Mouse (Mus musculus) left cerebral cortex, adult 11 months (tissue): ENCODE measurements around the gene Fndc4.

Experiments used
- DNase-seq: peaks from one replicate; pipeline ENCODE4 v3.0.0; 2022; ENCODE audit warnings: low spot score

Fndc4 gene

DNA sequence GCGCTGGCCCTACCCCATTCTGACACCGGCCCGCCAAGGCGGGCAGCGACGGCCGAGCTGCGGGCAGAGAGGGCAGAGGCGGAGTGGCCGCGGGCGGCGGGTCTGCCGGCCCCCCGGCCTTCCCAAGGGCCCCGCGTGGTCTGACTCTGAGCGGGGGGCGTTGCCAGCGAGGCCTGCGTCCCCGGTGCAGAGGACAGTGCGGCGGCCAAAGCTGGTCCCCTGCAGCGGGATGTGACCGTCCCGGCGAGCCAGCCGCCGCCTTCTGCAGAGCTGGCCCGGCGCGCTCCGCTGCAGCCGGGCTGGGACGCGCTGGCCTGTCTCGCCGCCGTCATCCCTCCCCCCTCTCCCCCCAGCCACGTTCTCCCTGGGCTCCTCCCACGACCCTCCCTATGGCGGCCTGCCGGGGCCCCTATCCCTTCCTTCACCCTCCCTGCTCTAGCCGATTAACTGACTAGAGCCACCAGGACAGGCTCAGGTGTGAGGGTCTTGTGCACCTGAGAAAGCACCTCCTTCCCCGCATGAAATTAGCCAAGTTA, at the start of gene Fndc4:
Gene Fndc4 (minus strand): TSS at position 475 of the 536 bp plus-strand sequence.
- DNase-seq = no peak

GRCm38 (mm10) chr5:31328255-31328654, 32.4 kb upstream of the Fndc4 start:
- DNase-seq = peak; percentile 38

- no peak for DNase-seq
Measured at GRCm38 (mm10) chr5:31326850-31327249, 31.0 kb upstream of the Fndc4 start.

- DNase-seq = no peak
Measured at GRCm38 (mm10) chr5:31324085-31324484, 28.2 kb upstream of the Fndc4 start.

DNA sequence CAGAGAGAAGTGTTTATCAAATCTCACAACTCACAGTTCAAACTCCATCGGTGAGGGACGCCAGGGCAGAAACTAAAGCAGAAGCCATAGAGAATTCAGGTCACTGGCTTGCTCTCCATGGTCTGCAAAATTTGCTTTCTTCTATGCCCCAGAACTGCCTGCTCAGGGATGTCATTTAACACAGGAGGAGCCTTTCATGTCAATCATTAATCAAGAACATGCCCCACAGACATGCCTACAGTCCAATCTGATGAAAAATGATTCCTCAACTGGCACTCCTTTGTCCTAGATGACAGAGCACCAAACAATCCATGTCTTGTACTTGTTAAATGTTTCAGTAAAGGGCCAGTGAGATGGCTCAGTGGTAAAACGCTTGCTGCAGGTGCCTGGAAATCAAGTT, 26.9 kb upstream of the Fndc4 start:
- DNase-seq = no peak

- no peak for DNase-seq
Measured at GRCm38 (mm10) chr5:31312806-31313205, 16.9 kb upstream of the Fndc4 start.

DNA sequence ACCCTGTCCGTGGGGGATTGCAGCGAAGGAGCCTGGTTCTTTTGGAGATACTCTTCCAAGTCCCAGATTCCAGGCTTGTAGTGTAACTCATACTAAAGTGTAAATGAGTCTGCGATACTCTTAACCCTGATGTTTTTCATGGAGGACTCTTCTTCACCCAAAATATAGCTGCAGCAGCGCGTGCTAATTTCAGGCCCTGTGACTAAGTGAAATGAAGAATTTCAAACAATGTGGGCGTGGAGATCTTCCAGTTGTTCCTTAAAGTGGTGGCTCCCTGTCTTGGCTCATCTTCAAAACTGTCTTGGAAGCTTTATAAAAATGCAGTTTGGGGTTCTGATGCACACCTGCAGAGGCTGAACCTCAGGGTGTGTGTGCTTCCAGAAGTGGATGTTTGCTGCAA, 7.2 kb upstream of the Fndc4 start:
- no peak for DNase-seq

DNA sequence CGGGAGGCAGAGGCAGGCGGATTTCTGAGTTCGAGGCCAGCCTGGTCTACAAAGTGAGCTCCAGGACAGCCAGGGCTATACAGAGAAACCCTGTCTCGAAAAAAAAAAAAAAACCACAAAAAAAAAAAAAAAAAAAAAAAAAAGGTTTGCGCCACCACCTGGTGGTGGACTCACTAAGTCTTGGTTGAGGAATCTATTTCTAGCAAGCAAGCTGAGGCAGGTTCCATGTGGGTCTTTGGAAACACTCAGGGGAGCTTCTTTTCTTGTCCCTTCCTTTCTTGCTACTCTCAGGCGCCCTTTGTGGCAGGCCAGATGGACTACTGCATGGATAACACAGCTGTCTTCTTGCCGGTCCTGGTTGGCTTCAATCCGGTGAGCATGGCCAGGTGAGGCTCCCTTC, 6.0 kb upstream of the Fndc4 start:
- no peak for DNase-seq

DNA sequence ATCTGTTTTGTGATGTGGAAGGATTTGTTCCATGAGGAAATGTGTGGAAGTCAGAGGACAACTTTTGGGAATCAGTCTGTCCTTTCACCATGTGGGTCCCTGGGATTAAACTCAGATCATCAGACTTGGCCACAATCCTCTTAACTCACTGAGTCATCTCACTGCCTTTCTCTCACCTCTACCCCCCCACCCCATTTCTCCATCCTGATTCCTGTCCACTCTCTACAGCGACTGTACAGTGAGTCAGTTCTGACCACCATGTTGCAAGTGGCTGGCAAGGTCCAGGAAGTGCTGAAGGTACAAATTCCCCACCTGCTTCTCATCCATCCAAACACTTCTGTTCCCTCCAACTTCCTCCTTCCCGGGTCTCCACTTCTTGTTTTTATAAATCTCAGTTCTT, 2.6 kb upstream of the Fndc4 start:
- DNase-seq = no peak

- DNase-seq = no peak
Measured at GRCm38 (mm10) chr5:31297981-31298380, 2.1 kb upstream of the Fndc4 start.

DNA sequence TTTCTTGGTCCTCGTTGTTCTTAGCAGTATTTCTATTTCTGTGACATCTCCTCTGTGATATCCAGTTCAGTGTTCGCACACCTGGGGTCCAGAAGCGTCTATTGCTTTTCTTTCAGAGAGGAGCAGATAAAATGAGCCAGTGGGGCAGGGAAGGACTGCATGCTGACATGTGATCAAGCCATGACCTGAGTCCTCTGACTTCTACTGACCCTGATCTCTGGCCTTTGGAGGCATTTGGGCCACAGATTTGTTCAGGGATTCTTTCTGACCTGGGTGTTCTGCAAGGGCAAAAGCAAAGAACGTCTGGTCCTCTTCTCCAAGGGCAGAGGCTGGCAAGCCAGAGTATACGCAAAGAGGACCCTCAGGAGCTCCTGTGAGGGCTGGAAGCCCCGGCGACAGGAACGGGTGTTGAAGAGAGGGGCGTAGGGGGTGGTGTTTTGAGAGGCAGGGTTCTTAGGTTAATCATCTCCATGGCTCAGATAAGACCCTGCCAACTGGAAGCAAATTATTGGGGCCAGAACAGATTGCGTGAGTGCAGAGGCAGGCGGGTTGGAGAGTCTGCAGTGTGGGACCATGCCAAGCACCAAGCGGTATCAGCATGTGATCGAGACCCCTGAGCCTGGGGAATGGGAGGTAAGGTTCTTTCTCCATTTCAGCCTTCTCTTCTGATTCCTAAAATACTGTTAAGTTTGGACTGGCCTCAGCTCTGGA, 1.3 kb upstream of the Fndc4 start, which contains the start of gene Gckr:
Gene Gckr (plus strand): TSS at position 397 of the 711 bp plus-strand sequence.
- no peak for DNase-seq

DNA sequence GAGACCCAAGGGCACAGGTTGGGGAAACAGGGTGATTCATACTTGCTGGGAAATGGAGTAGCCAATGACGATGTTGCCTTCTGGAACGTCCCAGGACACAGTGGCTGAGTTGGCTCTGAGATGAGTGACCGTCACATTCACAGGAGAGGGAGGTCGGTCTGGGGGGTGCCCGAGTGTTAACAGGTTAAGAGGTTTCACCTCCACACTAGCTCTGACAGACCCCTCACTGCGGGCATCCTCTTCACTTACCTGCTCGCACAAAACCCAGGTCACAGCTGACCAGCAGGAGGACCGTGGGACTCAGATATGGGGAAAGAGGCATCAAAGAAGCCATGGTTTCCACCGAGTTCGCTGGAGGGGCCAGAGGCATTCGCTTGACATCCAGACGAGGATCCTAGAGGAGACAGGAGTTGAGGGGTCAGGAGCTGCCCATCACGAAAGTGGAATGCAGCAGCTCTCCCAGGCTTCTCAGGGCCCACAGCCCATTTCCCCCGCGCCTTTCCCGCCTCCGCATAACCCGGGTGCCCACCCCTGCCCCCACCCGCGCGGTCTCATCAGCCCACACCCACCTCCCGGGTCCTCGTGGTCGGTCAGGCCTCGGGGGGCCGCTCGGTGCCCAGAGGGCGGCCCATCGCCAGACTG, 795 bp downstream of the Fndc4 start:
- DNase-seq = no peak

- DNase-seq = no peak
Measured at GRCm38 (mm10) chr5:31291361-31291688, 4.6 kb downstream of the Fndc4 start.

GRCm38 (mm10) chr5:31290521-31291360, 5.1 kb downstream of the Fndc4 start, which contains the start of gene Ift172:
Ift172 (minus strand) TSS chr5:31291116.
- peak; percentile 95 for DNase-seq

- DNase-seq = no peak
Measured at GRCm38 (mm10) chr5:31289626-31290230, 6.2 kb downstream of the Fndc4 start.

DNA sequence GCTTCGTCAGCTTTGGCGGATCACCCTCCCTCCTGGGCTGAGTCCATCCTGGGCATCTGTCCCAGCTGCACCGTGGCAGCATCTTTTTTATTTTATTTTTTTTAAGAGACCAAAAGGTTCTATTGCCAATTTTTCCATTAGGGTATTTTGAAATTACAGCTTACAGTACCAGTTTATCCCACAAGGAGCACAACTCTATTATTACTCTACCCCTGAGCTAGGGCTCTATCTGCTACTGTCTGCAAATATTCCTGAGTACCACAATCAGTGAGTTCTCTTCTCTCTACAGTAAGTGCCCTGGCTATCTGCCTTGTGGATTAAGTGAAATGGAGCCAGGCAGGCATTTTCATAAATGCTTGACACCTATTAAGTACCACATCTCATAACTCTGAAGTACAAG, 7.2 kb downstream of the Fndc4 start:
- no peak for DNase-seq

GRCm38 (mm10) chr5:31288225-31288624, 7.7 kb downstream of the Fndc4 start:
- no peak for DNase-seq

- DNase-seq = no peak
Measured at GRCm38 (mm10) chr5:31279245-31279988, 16.5 kb downstream of the Fndc4 start.

DNA sequence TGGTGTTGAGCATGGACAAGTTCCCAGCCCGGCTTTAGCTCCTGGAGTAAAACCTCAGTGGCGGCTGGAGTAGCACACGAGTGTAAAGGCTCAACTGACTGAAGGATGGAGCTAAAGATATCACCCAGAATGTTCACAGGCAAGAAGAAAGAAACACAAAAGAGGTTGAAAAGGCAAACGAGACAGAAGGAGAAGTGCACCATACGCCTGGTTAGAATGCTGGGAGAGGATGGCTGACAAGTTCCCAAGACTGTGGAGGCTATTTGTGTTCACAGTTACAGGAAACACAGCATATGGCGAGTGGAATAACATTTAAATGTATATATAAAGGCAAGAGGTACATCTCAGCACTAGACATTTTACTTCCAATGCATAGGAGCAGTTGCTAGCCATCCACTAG, 22.9 kb downstream of the Fndc4 start:
- no peak for DNase-seq

GRCm38 (mm10) chr5:31267686-31268085, 28.2 kb downstream of the Fndc4 start:
- no peak for DNase-seq

DNA sequence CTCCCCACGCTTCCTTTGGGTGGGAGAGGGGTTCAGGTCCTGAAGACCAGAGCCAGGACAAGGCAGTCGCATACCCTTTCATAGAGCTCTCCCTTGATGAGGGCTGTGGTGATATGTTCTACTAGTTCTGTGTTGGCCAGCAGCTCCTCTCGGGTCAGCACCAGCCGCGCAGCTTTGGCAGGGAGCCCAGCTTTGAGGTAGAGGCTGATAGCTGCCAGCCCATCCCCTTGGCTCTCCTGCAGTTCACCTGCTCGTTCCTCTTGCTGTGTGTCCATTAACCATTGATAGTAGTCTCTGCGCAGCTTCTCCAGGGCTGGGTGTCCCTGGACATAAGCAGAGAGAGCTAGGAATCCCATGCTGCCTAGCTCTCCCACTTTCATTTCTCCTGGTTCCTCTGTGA, 29.8 kb downstream of the Fndc4 start:
- no peak for DNase-seq

DNA sequence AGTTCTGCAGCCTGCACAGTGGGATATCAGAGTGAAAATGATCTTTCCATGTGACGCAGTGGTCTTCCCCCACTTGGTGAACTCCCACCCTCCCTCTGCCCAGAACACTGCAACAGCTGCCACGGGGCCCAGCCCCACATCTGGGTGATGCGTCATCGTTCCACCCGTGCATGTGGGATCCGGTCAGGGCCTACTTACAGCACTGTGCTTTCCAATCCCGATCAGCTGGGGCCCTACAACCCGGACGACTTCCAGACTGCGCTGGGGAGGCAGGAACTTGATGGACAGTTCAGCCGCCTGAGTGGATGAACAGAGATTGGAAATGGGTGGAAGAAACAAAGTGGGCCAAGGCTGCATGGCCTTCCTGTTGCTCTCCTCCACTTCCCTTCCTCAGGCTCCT, 38.3 kb downstream of the Fndc4 start:
- no peak for DNase-seq
